Mouse (Mus musculus): ENCODE measurements around the gene Gm48552. TPM values are rescaled to one million over a fixed set of nuclear protein-coding genes. Genes with fewer than 3 reads are reported as not detected.

The Gm48552 gene
- polyA plus RNA-seq, 1 experiment from 2014 or later: 0.61 TPM

- no peaks in the 10 kb centered on the region for H3K27me3 ChIP-seq (ENCODE audit: control insufficient read depth, insufficient read depth, low read length)
- 61% methylated on average over 15 of the region's 15 CpGs for WGBS
- no peak overlapping the region for H3K4me3 ChIP-seq (ENCODE audit: low read length)
- no peak overlapping the region for H3K4me2 ChIP-seq (replicated peaks; ENCODE audit: low read depth, low read length)
- H3K4me1 ChIP-seq (ENCODE audit: control insufficient read depth, insufficient read depth, low read length): peaks cover 16% of the 10 kb centered on the region; the same call in 1 of the 2 replicates
- ATAC-seq (ENCODE audit: low FRiP score, low TSS enrichment): no peak
- H3K9me3 ChIP-seq (ENCODE audit: control insufficient read depth, low read length): no peaks in the 10 kb centered on the region
- H3K9ac ChIP-seq (ENCODE audit: low read depth, low read length): no peak overlapping the region
- H3K36me3 ChIP-seq (ENCODE audit: control insufficient read depth, insufficient read depth, low read length): no peaks in the 10 kb centered on the region
- H3K27ac ChIP-seq (ENCODE audit: low read depth, low read length): no peak overlapping the region
Measured at GRCm38 (mm10) chr10:81434361-81435263, 45.8 kb downstream of the Gm48552 start.

- ATAC-seq (ENCODE audit: low FRiP score, low TSS enrichment): no peak
- WGBS: 65% methylated on average over 3 of the region's 3 CpGs
Measured at GRCm38 (mm10) chr10:81435436-81435835, 46.6 kb downstream of the Gm48552 start.

More at GRCm38 (mm10) chr10:81435436-81435835, 46.6 kb downstream of the Gm48552 start:
- Histone ChIP-seq H3K36me3 (ENCODE audit: control insufficient read depth, insufficient read depth, low read length) (no peaks in the 10 kb centered on the region), H3K4me1 (ENCODE audit: control insufficient read depth, insufficient read depth, low read length) (peaks cover 14% of the 10 kb centered on the region; the same call in 1 of the 2 replicates), H3K27ac (ENCODE audit: low read depth, low read length) (no peak overlapping the region), H3K4me3 (ENCODE audit: low read length) (no peak overlapping the region), H3K9me3 (ENCODE audit: control insufficient read depth, low read length) (no peaks in the 10 kb centered on the region), H3K27me3 (ENCODE audit: control insufficient read depth, insufficient read depth, low read length) (no peaks in the 10 kb centered on the region), H3K4me2 (replicated peaks; ENCODE audit: low read depth, low read length) (no peak overlapping the region), H3K9ac (ENCODE audit: low read depth, low read length) (no peak overlapping the region)

Small RNA genes within 50 kb of the gene (microRNA-seq; reads per million reads assigned to microRNA genes)
- gene Mir1191b (2.1 reads per million, percentile 3 among the genes with 10 or more reads in this experiment), gene Mir6913 (not detected)

Other genes with a start within 250 kb of the Gm48552 start
- gene Pias4, start 221.1 kb upstream of the Gm48552 start, polyA plus RNA-seq (2014; fragmentation: Nextera tagmentation; extraction: Ambion mirVana): 45.3 and 48.4 TPM in 2 replicates
- 465 and 473 TPM in 2 replicates for gene Eef2, start 212.4 kb upstream of the Gm48552 start, polyA plus RNA-seq (2014; fragmentation: Nextera tagmentation; extraction: Ambion mirVana)
- 45.7 and 58.0 TPM in 2 replicates for gene Dapk3, start 206.0 kb upstream of the Gm48552 start, polyA plus RNA-seq (2014; fragmentation: Nextera tagmentation; extraction: Ambion mirVana)
- not detected in 2 replicates for gene 4930442H23Rik, start 205.2 kb upstream of the Gm48552 start, polyA plus RNA-seq (2014; fragmentation: Nextera tagmentation; extraction: Ambion mirVana)
- not detected in 2 replicates for gene Nmrk2, start 187.0 kb upstream of the Gm48552 start, polyA plus RNA-seq (2014; fragmentation: Nextera tagmentation; extraction: Ambion mirVana)
- 0.19 and 0.23 TPM in 2 replicates for gene Atcay, start 158.2 kb upstream of the Gm48552 start, polyA plus RNA-seq (2014; fragmentation: Nextera tagmentation; extraction: Ambion mirVana)
- 4.5 and 4.7 TPM in 2 replicates for gene Zfr2, start 155.8 kb upstream of the Gm48552 start, polyA plus RNA-seq (2014; fragmentation: Nextera tagmentation; extraction: Ambion mirVana)
- gene Matk, start 136.1 kb upstream of the Gm48552 start, polyA plus RNA-seq (2014; fragmentation: Nextera tagmentation; extraction: Ambion mirVana): 5.4 and 7.0 TPM in 2 replicates
- gene Mrpl54, start 122.1 kb upstream of the Gm48552 start, polyA plus RNA-seq (2014; fragmentation: Nextera tagmentation; extraction: Ambion mirVana): 240 and 276 TPM in 2 replicates
- gene Apba3, start 122.0 kb upstream of the Gm48552 start, polyA plus RNA-seq (2014; fragmentation: Nextera tagmentation; extraction: Ambion mirVana): 51.4 and 52.7 TPM in 2 replicates
- 7.6 and 11.6 TPM in 2 replicates for gene Tjp3, start 97.4 kb upstream of the Gm48552 start, polyA plus RNA-seq (2014; fragmentation: Nextera tagmentation; extraction: Ambion mirVana)
- gene Pip5k1c, start 96.0 kb upstream of the Gm48552 start, polyA plus RNA-seq (2014; fragmentation: Nextera tagmentation; extraction: Ambion mirVana): 25.4 and 60.7 TPM in 2 replicates
- gene Cactin, start 67.9 kb upstream of the Gm48552 start, polyA plus RNA-seq (2014; fragmentation: Nextera tagmentation; extraction: Ambion mirVana): 21.4 and 29.6 TPM in 2 replicates
- gene Tbxa2r, start 60.3 kb upstream of the Gm48552 start, polyA plus RNA-seq (2014; fragmentation: Nextera tagmentation; extraction: Ambion mirVana): 8.7 and 10.1 TPM in 2 replicates
- 0.05 and 0.07 TPM in 2 replicates for gene Gipc3, start 45.7 kb upstream of the Gm48552 start, polyA plus RNA-seq (2014; fragmentation: Nextera tagmentation; extraction: Ambion mirVana)
- 115 and 119 TPM in 2 replicates for gene Hmg20b, start 38.5 kb upstream of the Gm48552 start, polyA plus RNA-seq (2014; fragmentation: Nextera tagmentation; extraction: Ambion mirVana)
- gene Mfsd12, start 31.5 kb upstream of the Gm48552 start, polyA plus RNA-seq (2014; fragmentation: Nextera tagmentation; extraction: Ambion mirVana): 4.1 and 4.6 TPM in 2 replicates
- gene 4930404N11Rik, start 23.2 kb upstream of the Gm48552 start, polyA plus RNA-seq (2014; fragmentation: Nextera tagmentation; extraction: Ambion mirVana): 0.14 and 0.30 TPM in 2 replicates
- 101 and 108 TPM in 2 replicates for gene Fzr1, start 10.5 kb upstream of the Gm48552 start, polyA plus RNA-seq (2014; fragmentation: Nextera tagmentation; extraction: Ambion mirVana)
- 59.2 and 73.9 TPM in 2 replicates for gene Dohh, start 4.6 kb upstream of the Gm48552 start, polyA plus RNA-seq (2014; fragmentation: Nextera tagmentation; extraction: Ambion mirVana)
- gene Gm48551, start 4.5 kb upstream of the Gm48552 start, polyA plus RNA-seq (2014; fragmentation: Nextera tagmentation; extraction: Ambion mirVana): 3.5 and 3.8 TPM in 2 replicates
- gene Smim24, start 4.0 kb downstream of the Gm48552 start, polyA plus RNA-seq (2014; fragmentation: Nextera tagmentation; extraction: Ambion mirVana): 14.9 and 16.4 TPM in 2 replicates
- gene Nfic, start 66.6 kb downstream of the Gm48552 start, polyA plus RNA-seq (2014; fragmentation: Nextera tagmentation; extraction: Ambion mirVana): 47.3 and 59.0 TPM in 2 replicates
- 0.28 and 0.36 TPM in 2 replicates for gene Celf5, start 93.7 kb downstream of the Gm48552 start, polyA plus RNA-seq (2014; fragmentation: Nextera tagmentation; extraction: Ambion mirVana)
- 59.1 and 76.6 TPM in 2 replicates for gene Ncln, start 107.4 kb downstream of the Gm48552 start, polyA plus RNA-seq (2014; fragmentation: Nextera tagmentation; extraction: Ambion mirVana)
- gene S1pr4, start 111.1 kb downstream of the Gm48552 start, polyA plus RNA-seq (2014; fragmentation: Nextera tagmentation; extraction: Ambion mirVana): 0.41 and 0.54 TPM in 2 replicates
- 0.23 and 0.60 TPM in 2 replicates for gene Gna15, start 135.2 kb downstream of the Gm48552 start, polyA plus RNA-seq (2014; fragmentation: Nextera tagmentation; extraction: Ambion mirVana)
- gene Gna11, start 156.2 kb downstream of the Gm48552 start, polyA plus RNA-seq (2014; fragmentation: Nextera tagmentation; extraction: Ambion mirVana): 77.7 and 89.2 TPM in 2 replicates
- 408 and 609 TPM in 2 replicates for gene Aes, start 170.5 kb downstream of the Gm48552 start, polyA plus RNA-seq (2014; fragmentation: Nextera tagmentation; extraction: Ambion mirVana)
- 29.3 and 30.4 TPM in 2 replicates for gene Tle2, start 185.6 kb downstream of the Gm48552 start, polyA plus RNA-seq (2014; fragmentation: Nextera tagmentation; extraction: Ambion mirVana)
- 12.6 and 15.5 TPM in 2 replicates for gene Tle6, start 212.1 kb downstream of the Gm48552 start, polyA plus RNA-seq (2014; fragmentation: Nextera tagmentation; extraction: Ambion mirVana)
- 0.84 and 0.86 TPM in 2 replicates for gene BC025920, start 217.3 kb downstream of the Gm48552 start, polyA plus RNA-seq (2014; fragmentation: Nextera tagmentation; extraction: Ambion mirVana)
- gene Sirt6, start 238.8 kb downstream of the Gm48552 start, polyA plus RNA-seq (2014; fragmentation: Nextera tagmentation; extraction: Ambion mirVana): 39.9 and 40.7 TPM in 2 replicates
- 11.3 and 18.5 TPM in 2 replicates for gene Ankrd24, start 239.5 kb downstream of the Gm48552 start, polyA plus RNA-seq (2014; fragmentation: Nextera tagmentation; extraction: Ambion mirVana)